Mouse (Mus musculus): ENCODE measurements around the gene Klf2. TPM values are rescaled to one million over a fixed set of nuclear protein-coding genes. Genes with fewer than 3 reads are reported as not detected.

Gene Klf2
- polyA plus RNA-seq, 1 experiment from 2014 or later: 15.2 TPM

GRCm38 (mm10) chr8:72356593-72356992, 37.8 kb downstream of the Klf2 start:
- peaks cover 67% of the 10 kb centered on the region for H3K36me3 ChIP-seq (ENCODE audit: insufficient read depth)
- no peak overlapping the region for H3K4me2 ChIP-seq
- ATAC-seq (ENCODE audit: insufficient read depth) (no peak), DNase-seq (no peak)
- H3K4me1 ChIP-seq (ENCODE audit: insufficient read depth): no peaks in the 10 kb centered on the region
- no peak overlapping the region for H3K9ac ChIP-seq
- H3K27ac ChIP-seq (ENCODE audit: low read depth): no peak overlapping the region
- no peak for TF ChIP-seq CTCF (IDR thresholded peaks at IDR 0.05; ENCODE audit: low read depth)
- H3K9me3 ChIP-seq (ENCODE audit: low read depth, low read length): no peaks in the 10 kb centered on the region
- 90% methylated on average over 3 of the region's 3 CpGs for WGBS
- H3K4me3 ChIP-seq (ENCODE audit: low read depth, low read length): no peak overlapping the region
- H3K27me3 ChIP-seq (ENCODE audit: insufficient read depth, low read length): no peaks in the 10 kb centered on the region

GRCm38 (mm10) chr8:72360162-72360561, 41.3 kb downstream of the Klf2 start:
- H3K4me3 ChIP-seq (ENCODE audit: low read depth, low read length): no peak overlapping the region
- no peak for TF ChIP-seq CTCF (IDR thresholded peaks at IDR 0.05; ENCODE audit: low read depth)
- no peaks in the 10 kb centered on the region for H3K4me1 ChIP-seq (ENCODE audit: insufficient read depth)
- H3K9ac ChIP-seq: no peak overlapping the region
- DNase-seq (no peak), ATAC-seq (ENCODE audit: insufficient read depth) (no peak)
- no peaks in the 10 kb centered on the region for H3K9me3 ChIP-seq (ENCODE audit: low read depth, low read length)
- peaks cover 87% of the 10 kb centered on the region for H3K36me3 ChIP-seq (ENCODE audit: insufficient read depth)
- no peaks in the 10 kb centered on the region for H3K27me3 ChIP-seq (ENCODE audit: insufficient read depth, low read length)
- no peak overlapping the region for H3K27ac ChIP-seq (ENCODE audit: low read depth)
- H3K4me2 ChIP-seq: no peak overlapping the region

GRCm38 (mm10) chr8:72362754-72363153, 43.9 kb downstream of the Klf2 start:
- H3K4me3 ChIP-seq (ENCODE audit: low read depth, low read length): no peak overlapping the region
- H3K27me3 ChIP-seq (ENCODE audit: insufficient read depth, low read length): no peaks in the 10 kb centered on the region
- H3K27ac ChIP-seq (ENCODE audit: low read depth): no peak overlapping the region
- peaks cover 89% of the 10 kb centered on the region for H3K36me3 ChIP-seq (ENCODE audit: insufficient read depth)
- no peak overlapping the region for H3K9ac ChIP-seq
- no peak for TF ChIP-seq CTCF (IDR thresholded peaks at IDR 0.05; ENCODE audit: low read depth)
- H3K9me3 ChIP-seq (ENCODE audit: low read depth, low read length): no peaks in the 10 kb centered on the region
- no peaks in the 10 kb centered on the region for H3K4me1 ChIP-seq (ENCODE audit: insufficient read depth)
- no peak for ATAC-seq (ENCODE audit: insufficient read depth)
- WGBS: 88% methylated on average over 4 of the region's 4 CpGs
- no peak for DNase-seq
- no peak overlapping the region for H3K4me2 ChIP-seq

GRCm38 (mm10) chr8:72363457-72363856, 44.6 kb downstream of the Klf2 start:
- Histone ChIP-seq H3K4me1 (ENCODE audit: insufficient read depth) (no peaks in the 10 kb centered on the region), H3K9ac (no peak overlapping the region), H3K36me3 (ENCODE audit: insufficient read depth) (peaks cover 89% of the 10 kb centered on the region), H3K9me3 (ENCODE audit: low read depth, low read length) (no peaks in the 10 kb centered on the region), H3K4me3 (ENCODE audit: low read depth, low read length) (no peak overlapping the region), H3K4me2 (no peak overlapping the region), H3K27ac (ENCODE audit: low read depth) (no peak overlapping the region), H3K27me3 (ENCODE audit: insufficient read depth, low read length) (no peaks in the 10 kb centered on the region)
- no peak for DNase-seq
- no peak for ATAC-seq (ENCODE audit: insufficient read depth)
- no peak for TF ChIP-seq CTCF (IDR thresholded peaks at IDR 0.05; ENCODE audit: low read depth)
- WGBS: 67% methylated on average over 7 of the region's 7 CpGs

GRCm38 (mm10) chr8:72365016-72365415, 46.2 kb downstream of the Klf2 start:
- Histone ChIP-seq H3K9ac (no peak overlapping the region), H3K4me3 (ENCODE audit: low read depth, low read length) (no peak overlapping the region), H3K27me3 (ENCODE audit: insufficient read depth, low read length) (no peaks in the 10 kb centered on the region), H3K36me3 (ENCODE audit: insufficient read depth) (peaks cover 89% of the 10 kb centered on the region), H3K27ac (ENCODE audit: low read depth) (no peak overlapping the region), H3K9me3 (ENCODE audit: low read depth, low read length) (no peaks in the 10 kb centered on the region), H3K4me1 (ENCODE audit: insufficient read depth) (no peaks in the 10 kb centered on the region), H3K4me2 (no peak overlapping the region)
- ATAC-seq (ENCODE audit: insufficient read depth) (no peak), DNase-seq (no peak)
- TF ChIP-seq CTCF (IDR thresholded peaks at IDR 0.05; ENCODE audit: low read depth): no peak
- WGBS: 89% methylated on average over 2 of the region's 2 CpGs

- H3K4me1 ChIP-seq (ENCODE audit: insufficient read depth): no peaks in the 10 kb centered on the region
- H3K4me2 ChIP-seq: no peak overlapping the region
- ATAC-seq (ENCODE audit: insufficient read depth) (peak; percentile 76), DNase-seq (peak; percentile 82)
- peak; percentile 90 for TF ChIP-seq CTCF (IDR thresholded peaks at IDR 0.05; ENCODE audit: low read depth)
- peaks cover 95% of the 10 kb centered on the region for H3K36me3 ChIP-seq (ENCODE audit: insufficient read depth)
- no peaks in the 10 kb centered on the region for H3K9me3 ChIP-seq (ENCODE audit: low read depth, low read length)
- no peaks in the 10 kb centered on the region for H3K27me3 ChIP-seq (ENCODE audit: insufficient read depth, low read length)
- H3K9ac ChIP-seq: no peak overlapping the region
- WGBS: 20% methylated on average over 3 of the region's 3 CpGs
- H3K27ac ChIP-seq (ENCODE audit: low read depth): no peak overlapping the region
- no peak overlapping the region for H3K4me3 ChIP-seq (ENCODE audit: low read depth, low read length)
These were observed 47.0 kb downstream of the Klf2 start for GRCm38 (mm10) chr8:72365826-72366225.

GRCm38 (mm10) chr8:72366435-72366834, 47.6 kb downstream of the Klf2 start:
- H3K9me3 ChIP-seq (ENCODE audit: low read depth, low read length): no peaks in the 10 kb centered on the region
- no peaks in the 10 kb centered on the region for H3K4me1 ChIP-seq (ENCODE audit: insufficient read depth)
- no peak overlapping the region for H3K9ac ChIP-seq
- H3K27me3 ChIP-seq (ENCODE audit: insufficient read depth, low read length): no peaks in the 10 kb centered on the region
- no peak for TF ChIP-seq CTCF (IDR thresholded peaks at IDR 0.05; ENCODE audit: low read depth)
- H3K36me3 ChIP-seq (ENCODE audit: insufficient read depth): peaks cover 98% of the 10 kb centered on the region
- DNase-seq (no peak), ATAC-seq (ENCODE audit: insufficient read depth) (no peak)
- no peak overlapping the region for H3K27ac ChIP-seq (ENCODE audit: low read depth)
- H3K4me3 ChIP-seq (ENCODE audit: low read depth, low read length): no peak overlapping the region
- WGBS: 94% methylated on average over 2 of the region's 2 CpGs
- no peak overlapping the region for H3K4me2 ChIP-seq

Other genes with a start within 250 kb of the Klf2 start
- not detected in 2 replicates for gene Olfr373, start 235.9 kb upstream of the Klf2 start, polyA plus RNA-seq (2014; fragmentation: Nextera tagmentation; extraction: Ambion mirVana)
- gene Olfr374, start 212.0 kb upstream of the Klf2 start, polyA plus RNA-seq (2014; fragmentation: Nextera tagmentation; extraction: Ambion mirVana): 0.01 and 0.04 TPM in 2 replicates
- 849 and 861 TPM in 2 replicates for gene Tpm4, start 184.1 kb upstream of the Klf2 start, polyA plus RNA-seq (2014; fragmentation: Nextera tagmentation; extraction: Ambion mirVana)
- 90.0 and 103 TPM in 2 replicates for gene Rab8a, start 157.8 kb upstream of the Klf2 start, polyA plus RNA-seq (2014; fragmentation: Nextera tagmentation; extraction: Ambion mirVana)
- gene Hsh2d, start 129.4 kb upstream of the Klf2 start, polyA plus RNA-seq (2014; fragmentation: Nextera tagmentation; extraction: Ambion mirVana): 0.30 and 0.51 TPM in 2 replicates
- gene Cib3, start 106.2 kb upstream of the Klf2 start, polyA plus RNA-seq (2014; fragmentation: Nextera tagmentation; extraction: Ambion mirVana): 0.24 TPM in 1 of 2 replicates, not detected in the other
- gene Gm11034, start 105.4 kb upstream of the Klf2 start, polyA plus RNA-seq (2014; fragmentation: Nextera tagmentation; extraction: Ambion mirVana): not detected in 2 replicates
- gene Fam32a, start 99.3 kb upstream of the Klf2 start, polyA plus RNA-seq (2014; fragmentation: Nextera tagmentation; extraction: Ambion mirVana): 65.3 and 69.6 TPM in 2 replicates
- 102 and 104 TPM in 2 replicates for gene Ap1m1, start 79.0 kb upstream of the Klf2 start, polyA plus RNA-seq (2014; fragmentation: Nextera tagmentation; extraction: Ambion mirVana)
- gene Gm10282, start 13.8 kb upstream of the Klf2 start, polyA plus RNA-seq (2014; fragmentation: Nextera tagmentation; extraction: Ambion mirVana): 38.2 TPM in 2 replicates
- gene Eps15l1, start 102.4 kb downstream of the Klf2 start, polyA plus RNA-seq (2014; fragmentation: Nextera tagmentation; extraction: Ambion mirVana): 68.6 and 69.4 TPM in 2 replicates
- gene Calr3, start 124.8 kb downstream of the Klf2 start, polyA plus RNA-seq (2014; fragmentation: Nextera tagmentation; extraction: Ambion mirVana): 1.0 and 1.9 TPM in 2 replicates
- gene 1700030K09Rik, start 124.8 kb downstream of the Klf2 start, polyA plus RNA-seq (2014; fragmentation: Nextera tagmentation; extraction: Ambion mirVana): 13.6 and 17.2 TPM in 2 replicates
- 71.6 and 80.2 TPM in 2 replicates for gene Cherp, start 156.2 kb downstream of the Klf2 start, polyA plus RNA-seq (2014; fragmentation: Nextera tagmentation; extraction: Ambion mirVana)
- gene Slc35e1, start 173.6 kb downstream of the Klf2 start, polyA plus RNA-seq (2014; fragmentation: Nextera tagmentation; extraction: Ambion mirVana): 21.5 and 24.4 TPM in 2 replicates
- gene Med26, start 229.2 kb downstream of the Klf2 start, polyA plus RNA-seq (2014; fragmentation: Nextera tagmentation; extraction: Ambion mirVana): 16.7 and 17.5 TPM in 2 replicates